Mouse (Mus musculus): Measurements from ENCODE around the gene Capn15. TPM values are rescaled to one million over a fixed set of nuclear protein-coding genes. Genes with fewer than 3 reads are reported as not detected.

Gene Capn15
- total RNA-seq, 2 experiments from 2014 or later = 6.1 to 8.5 TPM

DNA sequence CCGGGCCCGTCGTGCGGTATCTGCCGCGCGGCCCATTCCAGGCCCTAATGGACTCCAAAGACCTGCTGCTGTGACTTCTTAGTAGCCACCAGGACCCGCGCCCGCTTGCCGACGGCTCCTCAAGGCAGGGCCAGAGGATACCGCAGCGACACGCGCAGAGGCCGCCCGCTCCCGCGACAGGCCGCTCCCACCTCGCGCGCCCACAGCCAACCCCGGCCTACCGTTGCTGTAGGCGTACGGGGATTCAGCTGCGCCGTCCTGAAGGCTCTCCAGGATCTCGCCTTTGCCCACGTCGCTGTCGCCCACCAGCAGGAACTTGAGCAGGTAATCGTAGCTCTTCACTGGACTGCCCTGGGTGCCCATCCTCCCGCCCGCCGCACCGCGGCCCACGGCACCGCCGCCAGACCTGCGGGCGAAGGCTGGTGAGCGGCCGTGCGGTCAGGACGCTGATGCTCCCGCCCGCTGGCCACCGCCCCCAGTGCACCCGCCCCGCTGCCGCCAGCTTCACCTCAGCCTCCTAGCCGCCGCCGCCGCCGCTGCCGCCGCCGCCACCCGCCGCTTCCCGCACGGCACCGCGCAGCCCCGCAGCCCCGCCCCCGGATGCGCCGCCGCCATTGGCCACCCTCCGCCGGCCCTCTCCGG is 66.3 kb downstream of the Capn15 start, which contains the start of gene Rab40c:
Rab40c (minus strand) TSS at position 584 of the 642 bp plus-strand sequence.
- no peak for DNase-seq

DNA sequence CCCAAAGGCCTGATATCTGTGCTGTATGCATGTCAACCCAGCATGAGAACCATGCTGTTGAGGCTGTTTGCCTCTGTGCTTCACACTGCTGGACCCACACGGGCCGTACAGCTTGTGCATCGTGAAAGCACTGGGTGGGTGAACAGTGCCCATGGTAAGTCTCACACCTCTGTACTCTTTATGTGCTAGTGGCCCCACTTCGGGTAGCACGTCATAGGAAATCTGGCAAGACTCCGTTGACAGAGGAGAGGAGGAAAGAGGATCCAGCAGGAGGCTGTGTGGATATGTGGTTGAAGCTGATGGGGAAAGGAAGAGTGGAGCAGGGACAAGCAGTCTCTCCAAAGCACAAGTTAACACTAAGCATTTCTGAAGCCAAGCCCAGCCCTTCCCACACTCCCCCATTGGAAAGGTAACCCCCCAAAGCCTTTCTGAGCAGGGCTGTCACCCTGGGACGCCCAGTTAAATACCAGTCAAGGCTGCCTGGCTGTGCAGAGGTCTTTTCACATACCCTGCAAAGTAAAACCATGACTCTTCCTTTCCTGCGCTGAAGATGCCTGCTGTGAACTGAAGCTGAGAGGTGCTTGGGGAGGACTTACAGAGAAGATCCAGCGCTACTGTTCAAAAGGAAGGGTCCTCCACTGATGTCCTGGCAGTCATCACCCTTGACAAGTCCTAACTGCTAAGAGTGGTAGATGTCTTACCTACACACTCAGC is 67.4 kb downstream of the Capn15 start:
- no peak for DNase-seq

GRCm38 (mm10) chr17:25916931-25917647 is 68.5 kb downstream of the Capn15 start:
- DNase-seq = no peak

- DNase-seq = peak in 1 of 2 experiments; percentile 26
Observed at GRCm38 (mm10) chr17:25914295-25914694, 71.3 kb downstream of the Capn15 start.

GRCm38 (mm10) chr17:25913877-25914275 is 71.7 kb downstream of the Capn15 start:
- DNase-seq = peak; percentile 51 to 63

GRCm38 (mm10) chr17:25913186-25913876 is 72.3 kb downstream of the Capn15 start:
- DNase-seq = peak; percentile 20

DNA sequence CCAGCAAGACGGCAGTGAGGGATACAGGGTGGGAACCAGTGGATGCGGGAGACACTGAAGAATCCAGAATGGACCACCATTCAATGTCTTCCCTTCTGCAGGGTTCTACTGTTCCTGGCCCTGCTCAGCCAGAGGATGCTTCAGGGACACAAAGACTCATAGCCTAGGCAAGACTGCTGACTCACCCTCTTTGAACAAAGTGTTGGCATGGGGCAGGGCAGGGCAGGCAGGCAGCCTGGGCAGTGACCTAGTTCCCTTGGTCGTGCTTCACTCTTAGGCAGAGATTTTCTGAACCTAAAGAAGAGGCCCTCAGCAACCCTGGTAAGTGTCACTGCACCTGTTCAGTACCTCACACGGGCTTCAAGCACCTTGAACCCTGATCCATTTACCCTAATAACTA is 73.8 kb downstream of the Capn15 start:
- DNase-seq = peak; percentile 63 to 75

Other genes with a start within 250 kb of the Capn15 start
- gene Mslnl, start 249.8 kb downstream of the Capn15 start, total RNA-seq (2021) = not detected
- gene Msln, start 231.4 kb downstream of the Capn15 start, total RNA-seq (2021) = 10 to 100 TPM; 10.3 to 20.2 TPM
- gene Narfl, start 212.0 kb downstream of the Capn15 start, total RNA-seq (2021) = 10 to 100 TPM; 43.9 to 50.1 TPM
- 10 to 100 TPM; 11.4 to 12.1 TPM for gene Haghl, start 200.1 kb downstream of the Capn15 start, total RNA-seq (2021)
- gene Ccdc78, start 199.2 kb downstream of the Capn15 start, total RNA-seq (2021) = under 1 TPM in 1 of 2 experiments, not detected in 1; 0.39 TPM
- 10 to 100 TPM; 45.5 to 51.5 TPM for gene Fam173a, start 192.9 kb downstream of the Capn15 start, total RNA-seq (2021)
- gene AC134908.4, start 190.1 kb downstream of the Capn15 start, total RNA-seq (2021) = not detected
- 10 to 100 TPM; 55.0 to 76.0 TPM for gene Metrn, start 188.7 kb downstream of the Capn15 start, total RNA-seq (2021)
- 1 to 10 TPM; 1.5 to 1.7 TPM for gene Fbxl16, start 176.7 kb downstream of the Capn15 start, total RNA-seq (2021)
- gene Wdr24, start 162.2 kb downstream of the Capn15 start, total RNA-seq (2021) = 10 to 100 TPM in 1 of 2 experiments, 1 to 10 TPM in 1; 9.8 to 11.7 TPM
- 10 to 100 TPM; 28.0 to 34.0 TPM for gene Jmjd8, start 156.9 kb downstream of the Capn15 start, total RNA-seq (2021)
- 100 to 1,000 TPM; 113 to 128 TPM for gene Stub1, start 152.4 kb downstream of the Capn15 start, total RNA-seq (2021)
- gene Rhbdl1, start 148.5 kb downstream of the Capn15 start, total RNA-seq (2021) = 1 to 10 TPM; 1.8 to 2.3 TPM
- gene Gm20683, start 144.0 kb downstream of the Capn15 start, total RNA-seq (2021) = 1 to 10 TPM; 1.2 to 3.3 TPM
- gene Rhot2, start 140.9 kb downstream of the Capn15 start, total RNA-seq (2021) = 100 to 1,000 TPM; 138 to 140 TPM
- gene Wdr90, start 124.3 kb downstream of the Capn15 start, total RNA-seq (2021) = 1 to 10 TPM; 1.0 to 2.3 TPM
- 100 to 1,000 TPM; 283 to 318 TPM for gene Mcrip2, start 117.0 kb downstream of the Capn15 start, total RNA-seq (2021)
- gene Mettl26, start 110.7 kb downstream of the Capn15 start, total RNA-seq (2021) = 10 to 100 TPM; 11.8 to 15.2 TPM
- under 1 TPM; 0.21 to 0.50 TPM for gene Wfikkn1, start 104.9 kb downstream of the Capn15 start, total RNA-seq (2021)
- 10 to 100 TPM; 14.5 to 15.3 TPM for gene Rab40c, start 66.1 kb downstream of the Capn15 start, total RNA-seq (2021)
- 10 to 100 TPM; 37.8 to 43.4 TPM for gene Pigq, start 40.9 kb downstream of the Capn15 start, total RNA-seq (2021)
- gene Nhlrc4, start 40.8 kb downstream of the Capn15 start, total RNA-seq (2021) = under 1 TPM in 1 of 2 experiments, not detected in 1; 0.21 TPM
- gene A930017K11Rik, start 33.2 kb downstream of the Capn15 start, total RNA-seq (2021) = under 1 TPM; 0.32 to 0.57 TPM
- gene Rab11fip3, start 83.8 kb upstream of the Capn15 start, total RNA-seq (2021) = 10 to 100 TPM; 30.6 to 30.7 TPM
- 10 to 100 TPM; 11.9 to 12.8 TPM for gene Decr2, start 104.5 kb upstream of the Capn15 start, total RNA-seq (2021)
- gene Nme4, start 109.8 kb upstream of the Capn15 start, total RNA-seq (2021) = 1 to 10 TPM; 4.7 to 5.1 TPM
- 1 to 10 TPM; 5.0 to 6.7 TPM for gene Tmem8, start 127.5 kb upstream of the Capn15 start, total RNA-seq (2021)
- 100 to 1,000 TPM; 165 to 179 TPM for gene Mrpl28, start 137.7 kb upstream of the Capn15 start, total RNA-seq (2021)
- 10 to 100 TPM; 17.0 to 19.7 TPM for gene Axin1, start 152.9 kb upstream of the Capn15 start, total RNA-seq (2021)
- gene Pdia2, start 213.3 kb upstream of the Capn15 start, total RNA-seq (2021) = not detected
- gene Rgs11, start 217.2 kb upstream of the Capn15 start, total RNA-seq (2021) = under 1 TPM; 0.15 to 0.77 TPM
- gene Arhgdig, start 222.0 kb upstream of the Capn15 start, total RNA-seq (2021) = 1 to 10 TPM in 1 of 2 experiments, under 1 TPM in 1; 0.95 to 1.2 TPM